Mouse (Mus musculus): Measurements from ENCODE around the gene Fam187b.
"Not testable (repeated sequence)": the region's sequence is repeated elsewhere in the genome, so short reads cannot be mapped to it uniquely, and the experiment has no call there.

Gene Fam187b

GRCm38 (mm10) chr7:30973501-30974289, at the start of gene Fam187b:
Gene Fam187b (plus strand): TSS chr7:30973790.
- no peak for DNase-seq (ENCODE audit: low spot score)

GRCm38 (mm10) chr7:30924071-30924470, 49.5 kb upstream of the Fam187b start:
- no peak for DNase-seq (ENCODE audit: low spot score)

GRCm38 (mm10) chr7:30924581-30924980, 49.0 kb upstream of the Fam187b start, which contains the start of gene Hamp2:
Gene Hamp2 (minus strand): TSS chr7:30924681.
- DNase-seq (ENCODE audit: low spot score) = not testable (repeated sequence)

- DNase-seq (ENCODE audit: low spot score) = not testable (repeated sequence)
Observed at GRCm38 (mm10) chr7:30935422-30936099, 38.0 kb upstream of the Fam187b start.

GRCm38 (mm10) chr7:30940070-30940469, 33.5 kb upstream of the Fam187b start:
- not testable (repeated sequence) for DNase-seq (ENCODE audit: low spot score)

DNA sequence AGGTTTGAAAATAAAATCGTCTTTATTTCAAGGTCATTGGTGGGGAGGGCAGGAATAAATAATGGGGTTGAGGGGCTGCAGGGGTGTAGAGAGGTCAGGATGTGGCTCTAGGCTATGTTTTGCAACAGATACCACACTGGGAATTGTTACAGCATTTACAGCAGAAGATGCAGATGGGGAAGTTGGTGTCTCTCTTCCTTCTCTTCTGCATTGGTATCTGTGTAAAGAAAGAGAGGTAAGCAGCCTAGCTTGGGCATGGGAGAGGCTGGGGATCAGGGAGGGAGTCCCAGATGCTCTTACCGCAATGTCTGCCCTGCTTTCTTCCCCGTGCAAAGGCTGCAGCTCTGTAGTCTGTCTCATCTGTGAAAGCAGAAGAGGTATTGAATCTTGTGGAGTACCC, 31.2 kb upstream of the Fam187b start:
- DNase-seq (ENCODE audit: low spot score) = not testable (repeated sequence)

DNA sequence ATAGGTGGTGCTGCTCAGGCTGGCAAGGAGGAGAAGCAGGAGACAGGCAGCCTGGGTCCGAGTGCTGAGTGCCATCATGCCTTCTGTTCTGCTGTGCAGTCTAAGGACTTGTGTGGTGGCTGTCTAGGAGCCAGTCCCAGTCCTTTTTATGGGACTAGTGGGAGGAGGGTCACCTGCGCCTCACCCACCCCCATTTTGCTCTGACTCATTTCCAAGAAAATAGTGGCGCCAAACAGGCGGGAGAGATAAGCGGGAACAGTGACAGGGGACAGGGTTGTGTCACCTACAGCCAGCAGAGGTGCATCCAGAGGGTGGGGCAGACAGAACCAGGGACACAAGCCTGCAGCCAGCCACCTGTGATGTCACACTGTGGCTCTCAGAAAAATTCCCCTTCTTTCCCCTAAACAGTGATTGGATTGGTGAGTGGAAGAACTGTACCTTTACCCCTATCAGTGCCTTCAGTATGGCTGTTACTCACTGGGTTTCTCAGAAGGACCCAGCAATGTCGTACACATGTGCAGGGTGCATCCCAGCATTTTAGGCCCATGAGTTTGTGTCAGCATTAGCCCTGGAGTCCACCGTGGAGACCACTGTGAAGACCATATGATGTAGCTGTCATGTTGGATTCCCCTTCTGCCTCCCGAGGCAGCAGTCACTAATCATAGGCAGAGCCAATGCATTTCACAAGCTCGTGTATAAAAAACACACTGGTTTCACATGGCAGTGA, 29.5 kb upstream of the Fam187b start, which contains the start of gene Hamp:
Gene Hamp (minus strand): TSS at position 124 of the 727 bp plus-strand sequence.
- DNase-seq (ENCODE audit: low spot score) = no peak

DNA sequence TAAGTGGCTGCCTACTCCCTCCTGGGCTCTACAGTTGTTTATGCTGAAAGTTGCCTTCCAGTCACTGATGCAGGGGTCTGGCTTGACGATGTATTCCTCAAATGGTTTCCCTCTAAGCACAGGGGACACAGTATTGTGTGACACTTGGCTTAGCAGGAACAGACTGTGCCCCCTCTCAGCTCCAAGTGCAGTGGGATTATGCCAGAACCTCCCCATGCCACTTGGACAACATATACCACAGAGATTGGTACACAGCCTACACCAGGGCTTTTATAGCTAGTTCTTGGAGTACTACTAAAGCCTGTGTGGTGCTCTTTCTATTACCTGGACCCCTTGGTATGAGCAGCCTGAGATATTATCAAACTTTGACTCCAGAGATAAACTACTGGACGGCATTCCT, 28.9 kb upstream of the Fam187b start:
- DNase-seq (ENCODE audit: low spot score) = not testable (repeated sequence)

GRCm38 (mm10) chr7:30945466-30945865, 28.1 kb upstream of the Fam187b start:
- DNase-seq (ENCODE audit: low spot score) = not testable (repeated sequence)

DNA sequence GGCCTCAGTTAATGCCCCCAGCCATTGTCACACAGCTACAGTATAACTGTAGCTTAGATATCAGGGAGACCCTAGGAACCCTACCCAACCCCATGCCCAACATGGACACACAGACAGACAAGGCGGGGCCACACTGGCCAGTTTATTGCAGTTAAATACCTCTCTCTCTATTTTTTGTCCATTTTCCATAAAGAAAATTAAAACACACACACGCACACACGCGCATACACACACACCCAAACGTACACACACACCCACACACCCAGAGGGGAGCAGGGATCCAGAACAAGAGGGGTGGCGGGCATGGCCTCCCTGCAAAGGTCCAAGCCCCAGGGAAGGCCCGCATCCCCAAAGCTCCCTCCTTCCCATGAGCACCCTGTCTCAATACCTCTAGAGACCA, 27.7 kb upstream of the Fam187b start:
- DNase-seq (ENCODE audit: low spot score) = no peak

DNA sequence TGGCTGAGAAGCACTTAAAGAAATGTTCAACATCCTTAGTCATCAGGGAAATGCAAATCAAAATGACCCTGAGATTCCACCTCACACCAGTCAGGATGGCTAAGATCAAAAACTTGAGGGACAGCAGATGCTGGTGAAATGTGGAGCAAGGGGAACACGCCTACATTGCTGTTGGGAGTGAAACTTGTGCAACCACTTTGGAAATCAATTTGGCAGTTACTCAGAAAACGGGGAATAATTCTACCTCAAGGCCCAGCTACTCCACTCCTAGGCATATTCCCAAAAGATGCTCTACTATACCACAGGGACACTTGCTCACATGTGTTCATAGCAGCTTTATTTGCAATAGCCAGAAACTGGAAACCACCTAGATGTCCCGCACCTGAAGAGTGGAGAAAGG, 23.7 kb upstream of the Fam187b start:
- DNase-seq (ENCODE audit: low spot score) = not testable (repeated sequence)

DNA sequence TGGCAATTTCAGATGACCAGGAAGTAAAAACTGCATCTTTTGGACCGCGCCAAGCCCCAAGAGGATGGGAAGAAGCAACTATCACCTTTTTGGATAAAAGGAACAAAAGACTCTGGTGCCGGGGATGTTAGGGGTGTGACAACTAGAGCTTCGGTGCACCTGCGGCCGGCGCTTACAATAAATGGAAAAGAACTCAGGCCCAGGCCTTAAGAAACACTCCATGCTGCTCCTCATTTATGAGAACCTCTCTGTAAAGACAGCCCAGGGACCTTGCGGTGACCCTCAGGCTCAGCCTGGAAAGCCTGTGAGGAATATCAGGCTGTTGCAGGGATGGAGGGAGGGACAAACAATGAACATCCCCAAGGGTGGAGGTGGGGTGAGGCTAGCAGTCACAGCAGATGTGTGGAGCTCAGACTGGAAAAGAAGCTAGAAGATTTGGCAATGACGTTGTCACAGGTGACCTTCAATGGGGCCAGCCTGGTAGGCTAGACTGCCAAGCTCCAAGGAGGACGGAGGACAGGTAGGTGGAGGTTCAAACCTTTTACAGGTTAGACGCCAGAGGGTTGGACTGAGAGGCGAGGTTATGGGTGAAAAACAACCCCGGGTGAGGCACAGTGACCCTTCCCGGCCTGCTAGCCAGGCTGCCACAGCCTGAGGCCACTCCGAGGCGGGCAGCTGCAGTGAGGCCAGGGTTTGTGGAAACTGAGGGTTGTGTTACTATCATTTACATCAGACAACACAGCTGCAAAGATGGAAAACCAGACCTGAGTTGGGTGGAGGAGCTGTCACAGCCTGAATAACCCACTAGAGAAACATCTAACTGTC, 20.9 kb upstream of the Fam187b start:
- DNase-seq (ENCODE audit: low spot score) = no peak

DNA sequence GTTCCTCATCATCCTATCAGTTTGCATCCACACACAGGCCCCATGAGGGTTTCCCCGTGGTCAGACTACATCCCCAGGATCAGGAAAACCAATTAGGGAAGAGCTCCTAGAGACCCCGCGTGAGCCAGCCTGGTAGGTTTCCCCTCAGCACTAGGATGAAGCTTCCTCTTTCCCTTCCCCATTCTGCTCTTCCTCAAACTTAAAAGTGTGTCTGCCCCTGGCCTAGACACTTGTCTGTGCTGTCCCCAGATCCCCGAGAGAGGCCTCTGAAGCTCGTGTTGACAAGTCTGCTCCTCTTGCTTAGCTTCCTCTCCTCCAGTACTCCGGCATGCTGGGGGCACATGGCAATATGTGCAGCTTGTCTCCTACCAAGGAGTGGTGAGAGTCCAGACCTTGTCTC, 20.1 kb upstream of the Fam187b start:
- no peak for DNase-seq (ENCODE audit: low spot score)

DNA sequence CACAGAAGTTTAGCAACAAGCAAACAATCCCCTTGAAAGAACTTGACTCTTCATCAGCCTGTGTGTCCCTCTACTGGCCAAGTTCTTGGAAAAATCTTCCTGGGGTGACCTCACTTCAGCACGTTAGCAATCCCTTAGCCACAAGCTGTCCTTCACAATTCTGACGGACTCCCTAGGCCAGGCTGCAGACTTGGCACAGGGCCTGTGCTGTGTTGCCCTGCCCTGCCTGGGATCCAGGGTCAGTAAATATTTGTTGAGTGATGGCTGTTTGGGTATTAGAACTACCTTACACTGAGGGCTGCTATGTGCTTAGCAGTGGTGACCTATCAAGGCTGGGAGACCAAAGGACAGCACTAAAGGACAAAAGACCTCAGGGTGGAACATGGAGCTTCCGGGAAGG, 19.6 kb upstream of the Fam187b start:
- DNase-seq (ENCODE audit: low spot score) = no peak

- no peak for DNase-seq (ENCODE audit: low spot score)
Observed at GRCm38 (mm10) chr7:30954971-30955520, 18.5 kb upstream of the Fam187b start.

DNA sequence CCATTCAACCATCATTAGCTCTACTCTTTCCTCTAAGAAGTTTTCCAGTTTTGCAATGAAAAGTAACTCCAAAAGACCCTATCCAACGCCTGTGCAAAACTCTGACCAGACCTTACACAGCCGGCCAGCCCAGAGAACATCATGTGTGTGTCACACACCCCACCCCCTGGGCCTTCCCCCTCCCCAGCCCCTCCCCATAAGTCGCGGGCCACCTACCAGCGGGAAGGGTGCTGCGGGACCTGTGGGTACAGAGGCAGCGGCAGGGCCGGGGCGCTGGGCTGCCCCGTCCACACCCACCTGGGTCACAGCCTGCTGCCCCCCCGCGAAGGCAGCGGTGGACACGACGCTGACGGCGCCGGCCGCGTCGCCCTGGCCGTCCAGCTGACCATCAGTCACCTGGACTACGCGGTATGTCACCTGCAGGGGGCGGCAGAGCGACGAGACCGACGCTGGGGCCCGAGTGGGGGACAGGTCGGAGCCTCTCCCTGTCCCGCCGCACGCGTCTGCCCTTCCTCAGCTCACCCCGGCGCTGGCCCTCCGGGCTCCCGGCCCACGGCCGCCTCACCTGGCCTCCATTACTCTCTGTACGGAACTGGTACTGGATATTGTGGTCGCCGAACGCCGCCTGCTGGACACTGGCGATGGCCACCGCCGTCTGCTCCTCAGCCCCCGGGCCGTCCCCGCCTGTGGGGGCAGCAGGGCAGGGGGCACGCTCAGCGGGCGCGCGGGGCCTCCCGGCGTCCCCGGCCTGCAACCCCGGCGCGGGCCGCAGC, 17.8 kb upstream of the Fam187b start:
- peak; percentile 77 for DNase-seq (ENCODE audit: low spot score)

GRCm38 (mm10) chr7:30956357-30956751, 17.2 kb upstream of the Fam187b start:
- no peak for DNase-seq (ENCODE audit: low spot score)

GRCm38 (mm10) chr7:30956756-30957366, 16.7 kb upstream of the Fam187b start, which contains the start of gene Usf2:
Gene Usf2 (minus strand): TSS chr7:30956803.
- DNase-seq (ENCODE audit: low spot score) = no peak

GRCm38 (mm10) chr7:30957367-30957783, 16.2 kb upstream of the Fam187b start:
- DNase-seq (ENCODE audit: low spot score) = peak; percentile 83

All from left cerebral cortex, adult 11 months (tissue).